Mouse (Mus musculus) gonadal fat pad, adult 2 months (tissue): Measurements from ENCODE around the gene Gm13030. TPM values are rescaled to one million over a fixed set of nuclear protein-coding genes. Genes with fewer than 3 reads are reported as not detected.
"Not testable (repeated sequence)": the region's sequence is repeated elsewhere in the genome, so short reads cannot be mapped to it uniquely, and the experiment has no call there.

ENCODE experiments used
- DNase-seq: peaks from one replicate; pipeline ENCODE4 v3.0.0-alpha.2; 2012; ENCODE audit warnings: low read depth
- polyA plus RNA-seq: library from polyadenylated mRNA; depleted of rRNA; stranded (reverse); fragments of >200 nt; gene quantifications from 2 replicates; pipeline ENCODE4 v1.2.3, GENCODE M21; 2012

The Gm13030 gene
- polyA plus RNA-seq, 1 experiment = not detected

DNA sequence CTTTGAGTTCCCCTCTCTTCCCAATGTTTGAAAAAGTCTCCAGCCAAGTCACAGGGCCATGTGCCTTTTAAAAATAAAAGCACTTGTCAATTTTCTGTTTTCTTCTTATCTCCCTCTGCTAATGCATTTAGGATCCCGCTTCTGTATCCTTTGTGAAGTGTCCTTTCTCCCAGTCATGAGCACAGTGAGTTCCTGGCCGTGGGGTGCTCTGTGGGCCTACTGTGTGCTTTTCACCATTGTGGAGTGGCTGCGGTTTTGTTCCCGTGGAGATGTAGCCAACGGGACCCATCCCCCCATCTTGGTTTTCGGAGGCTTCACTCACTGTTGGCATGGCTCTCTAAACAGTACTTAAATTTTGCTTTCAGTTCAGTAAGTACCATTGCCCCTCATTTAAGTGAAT lies 7.8 kb downstream of the Gm13030 start:
- DNase-seq = no peak

DNA sequence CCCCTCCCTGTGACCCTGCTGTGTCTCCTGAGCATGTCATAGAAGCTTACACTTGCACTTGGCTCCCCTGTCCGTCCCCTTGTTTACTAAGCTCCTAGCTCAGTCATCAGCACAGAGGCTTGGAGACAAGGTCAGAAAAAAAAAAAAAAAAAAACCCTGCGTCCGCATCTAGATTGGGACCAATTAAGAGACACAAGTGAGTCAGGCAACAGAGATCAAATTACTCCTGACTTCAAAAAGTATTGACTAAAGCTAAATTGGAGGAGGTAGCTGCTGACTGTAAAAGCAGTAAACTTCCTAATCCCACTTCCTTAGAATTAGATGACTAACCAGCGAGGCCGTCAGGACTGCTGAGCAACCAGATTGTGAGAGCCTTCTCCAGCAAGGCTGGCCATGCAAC lies 8.7 kb downstream of the Gm13030 start:
- no peak for DNase-seq

DNA sequence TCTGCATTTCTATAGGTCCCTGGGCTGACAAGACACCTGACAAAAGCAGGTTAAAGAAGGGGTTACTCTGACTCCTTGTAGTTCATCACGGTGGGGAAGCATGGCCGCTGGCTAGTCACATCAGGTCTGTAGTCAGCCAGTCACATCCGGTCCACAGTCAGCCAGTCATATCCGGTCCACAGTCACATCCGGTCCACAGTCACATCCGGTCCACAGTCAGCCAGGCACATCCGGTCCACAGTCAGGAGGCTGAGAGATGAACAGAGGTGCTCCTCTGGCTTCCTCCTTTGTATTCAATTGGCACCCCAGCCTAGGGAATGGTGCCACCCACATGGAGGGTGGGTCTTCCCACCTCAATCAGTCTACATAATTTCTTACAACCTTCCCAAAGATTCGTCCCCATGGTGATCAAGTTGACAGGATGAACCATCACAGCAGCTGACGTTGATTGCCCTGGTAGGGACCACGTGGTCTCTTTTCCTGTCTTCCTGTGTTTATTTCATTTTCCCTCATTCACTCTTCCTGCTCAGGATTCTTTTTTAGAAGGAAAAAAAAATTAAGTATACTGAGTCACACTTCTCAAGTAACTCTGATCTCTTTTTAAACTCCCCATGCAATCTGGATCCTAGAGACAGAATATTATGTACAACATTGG lies 10.3 kb downstream of the Gm13030 start, which contains the start of gene Pla2g5:
TSS of gene Pla2g5 (minus strand) at position 139 of the 655 bp plus-strand sequence.
- no peak for DNase-seq

DNA sequence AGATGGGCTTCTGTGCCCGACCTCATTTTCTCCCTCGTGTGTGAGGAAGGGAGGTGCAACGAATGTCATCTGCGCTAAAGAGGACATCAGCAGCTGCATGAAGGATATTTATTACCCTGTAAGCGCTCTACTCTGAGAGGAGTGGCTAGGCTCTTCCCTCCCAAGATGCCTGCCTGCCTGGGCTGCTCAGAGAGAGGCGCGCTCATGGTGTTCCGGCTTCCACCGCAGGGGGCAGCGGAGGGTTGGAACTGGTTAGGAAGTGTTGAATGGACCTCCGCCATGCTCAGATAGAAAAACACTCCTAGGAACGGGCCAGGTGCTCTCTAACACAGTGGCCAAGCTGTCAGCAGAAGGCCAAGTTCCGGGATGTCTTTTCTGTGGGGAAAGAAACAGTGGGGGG lies 14.0 kb downstream of the Gm13030 start:
- DNase-seq = no peak

DNA sequence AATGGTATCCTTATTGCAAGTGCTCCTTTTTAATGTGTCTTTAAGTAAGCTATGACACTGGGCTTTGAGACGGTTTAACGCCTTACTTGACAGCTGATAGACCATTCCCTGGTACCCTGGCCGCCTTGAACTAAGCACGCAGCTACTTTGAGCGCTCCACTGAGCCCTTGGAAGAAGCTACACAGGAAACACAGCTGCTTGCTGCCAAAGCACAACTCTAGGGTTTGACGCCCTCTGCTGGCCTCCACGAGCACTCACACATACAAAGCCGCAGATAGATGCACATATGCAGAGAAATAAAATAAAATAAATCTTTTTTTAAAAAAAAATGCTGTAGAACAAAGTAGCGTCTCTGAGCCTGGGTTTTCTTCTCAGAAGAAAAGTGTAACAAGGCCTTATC lies 14.5 kb downstream of the Gm13030 start:
- DNase-seq = no peak

DNA sequence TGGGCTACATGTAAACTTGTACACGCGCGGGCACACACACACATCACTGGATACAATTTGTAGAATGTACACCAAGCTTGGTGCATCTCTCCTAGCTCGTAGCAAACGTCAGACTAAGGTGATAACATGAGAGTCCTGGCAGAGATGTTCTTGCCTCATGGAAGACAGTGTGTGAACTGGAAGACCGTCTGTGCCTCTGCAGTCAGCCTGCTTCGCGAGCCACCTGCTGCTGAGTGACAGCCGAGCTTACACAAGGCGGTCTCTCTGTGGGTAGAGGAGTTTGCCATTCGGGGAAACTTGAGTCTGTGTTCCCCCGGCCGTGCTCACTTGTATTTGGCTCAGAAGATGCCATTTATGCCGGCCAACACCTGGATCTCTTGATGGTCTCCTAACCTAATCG lies 15.3 kb downstream of the Gm13030 start:
- no peak for DNase-seq

DNA sequence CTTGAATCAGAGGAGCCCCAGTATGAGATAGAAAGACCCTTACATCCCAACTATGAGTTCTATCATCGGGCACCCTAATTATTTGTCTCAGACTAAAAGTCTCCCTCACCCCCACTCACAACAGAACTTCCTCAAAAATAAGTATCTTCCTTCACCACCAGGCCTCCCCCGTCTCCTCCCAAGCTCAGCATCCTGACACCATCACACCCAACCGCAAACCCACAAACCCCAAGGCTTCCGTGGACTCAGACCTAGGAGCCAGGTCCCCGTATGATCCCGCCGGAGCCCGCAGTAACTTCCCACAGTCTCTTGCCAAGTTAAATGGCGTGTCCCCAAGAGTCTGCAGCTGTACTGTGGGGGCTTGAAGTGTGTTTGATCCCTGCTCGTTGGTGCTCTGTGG lies 16.2 kb downstream of the Gm13030 start:
- no peak for DNase-seq

DNA sequence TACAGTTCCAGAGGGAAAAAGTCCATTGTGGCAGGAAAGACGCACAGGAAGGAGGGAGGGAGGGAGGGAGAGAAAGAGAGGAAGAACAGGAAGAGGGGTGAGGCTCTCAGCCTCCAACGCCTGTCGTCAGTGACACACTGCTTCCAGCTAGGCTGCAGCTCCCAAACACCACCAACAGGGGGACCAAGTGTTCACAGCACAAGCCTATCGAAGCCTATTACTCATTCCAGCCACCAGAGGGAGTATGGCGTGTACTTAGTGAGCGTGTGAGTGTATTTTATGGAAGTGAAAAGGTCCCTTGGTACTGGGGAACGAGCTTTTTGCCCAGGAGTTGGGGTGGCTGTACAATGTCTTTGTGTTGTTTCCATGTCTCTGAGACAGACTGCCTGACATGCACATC lies 17.3 kb downstream of the Gm13030 start:
- DNase-seq = no peak

DNA sequence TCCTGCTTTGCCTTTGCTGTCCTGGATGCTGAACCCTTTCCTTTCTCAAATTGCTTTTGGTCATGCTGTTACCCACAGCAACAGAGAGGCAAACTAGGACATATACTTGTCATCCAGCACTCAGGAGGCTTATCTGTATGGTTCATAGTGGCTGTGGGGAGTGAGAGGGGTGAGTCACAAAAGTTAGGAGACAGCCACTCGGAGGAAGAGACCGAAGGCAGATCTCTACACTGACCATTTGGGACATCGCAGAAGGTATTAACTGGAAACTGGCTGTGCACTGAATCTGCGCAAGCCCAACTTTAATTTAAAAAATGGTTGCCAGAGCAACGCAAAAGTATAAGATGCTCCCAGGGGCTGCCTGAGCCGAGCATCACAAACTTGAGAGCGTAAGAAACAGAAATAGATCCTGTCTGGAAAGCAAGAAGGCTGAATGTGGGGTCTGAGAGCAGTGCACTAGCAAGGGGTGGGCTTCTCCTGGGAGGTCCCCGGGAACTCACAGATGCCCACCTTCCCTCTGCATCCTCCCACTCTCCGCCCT lies 18.6 kb downstream of the Gm13030 start:
- DNase-seq = no peak

DNA sequence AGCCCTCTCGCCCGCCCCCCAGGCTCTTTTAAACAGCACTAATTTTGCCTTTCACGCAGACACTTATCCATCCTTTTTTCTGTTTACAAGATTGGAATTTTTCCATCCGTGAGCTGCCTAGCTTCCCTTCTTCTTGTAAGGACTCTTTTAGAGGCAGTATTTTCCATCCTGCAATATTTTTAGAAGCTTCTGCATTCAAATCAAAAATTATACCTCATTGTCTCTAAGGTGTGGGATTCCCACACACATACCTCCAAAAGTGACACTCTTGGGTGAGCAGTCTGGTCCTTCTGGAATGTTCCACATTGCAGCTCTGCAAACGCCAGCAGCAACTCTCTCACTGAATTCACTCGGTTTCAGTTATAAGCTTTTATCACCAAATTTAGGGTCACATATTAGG lies 20.8 kb downstream of the Gm13030 start:
- DNase-seq = no peak

DNA sequence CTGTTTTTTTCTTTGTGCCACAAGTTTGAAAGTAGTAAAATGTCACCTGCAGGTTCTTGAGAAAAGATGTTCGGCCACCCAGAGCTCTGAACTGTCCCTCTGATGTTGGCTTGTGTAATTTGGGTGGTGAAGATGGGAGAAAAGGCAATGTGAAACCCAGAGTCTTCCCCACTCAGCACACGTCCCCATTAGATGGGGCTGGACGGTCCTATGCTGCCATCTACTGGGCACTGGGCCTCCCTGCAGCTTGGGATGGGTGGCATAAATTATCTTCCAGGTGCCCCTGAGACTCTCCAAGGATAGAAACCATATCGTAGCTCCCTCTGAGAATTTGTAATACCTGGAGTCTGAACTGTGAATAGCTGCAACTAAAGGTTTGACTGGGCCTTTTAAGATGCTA lies 22.3 kb downstream of the Gm13030 start:
- DNase-seq = no peak

DNA sequence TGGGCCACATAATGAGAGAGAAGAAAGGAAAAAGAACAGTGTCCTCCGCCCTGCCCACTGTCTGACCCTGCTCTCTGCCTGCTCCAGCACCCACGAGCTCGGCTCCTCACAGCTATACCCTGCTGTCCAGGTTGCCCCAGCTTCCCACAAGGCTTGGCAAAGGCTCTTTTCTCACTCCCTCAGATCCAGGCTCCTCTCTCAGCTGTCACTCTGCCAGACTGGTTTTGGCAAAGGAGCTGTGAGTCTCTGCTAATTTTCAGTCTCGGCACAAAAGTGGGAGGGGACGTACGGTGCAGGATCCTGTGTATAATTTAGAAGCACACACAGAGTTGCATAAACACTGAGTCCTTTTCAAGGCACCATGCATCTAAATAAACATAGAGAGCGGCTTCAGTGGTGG lies 32.4 kb downstream of the Gm13030 start:
- no peak for DNase-seq

DNA sequence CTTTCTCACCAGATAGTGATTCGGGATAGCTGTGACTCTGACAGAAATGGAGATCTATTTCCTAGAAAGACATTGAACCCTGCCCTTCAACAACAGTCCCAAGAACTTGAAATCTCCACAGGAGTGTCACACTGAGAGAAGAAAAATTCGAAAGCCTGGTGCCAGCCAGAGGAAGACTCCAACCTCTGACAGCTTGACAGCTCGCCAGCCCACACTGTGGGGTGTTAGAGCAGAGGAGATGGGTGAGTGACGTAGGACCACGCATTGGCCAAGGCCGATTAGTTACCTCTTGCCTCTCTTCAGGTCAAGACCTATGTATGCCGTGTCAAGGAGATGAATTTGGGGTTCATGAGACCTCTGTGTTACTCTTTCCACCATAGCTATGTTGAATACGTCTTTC lies 33.0 kb downstream of the Gm13030 start:
- DNase-seq = no peak

DNA sequence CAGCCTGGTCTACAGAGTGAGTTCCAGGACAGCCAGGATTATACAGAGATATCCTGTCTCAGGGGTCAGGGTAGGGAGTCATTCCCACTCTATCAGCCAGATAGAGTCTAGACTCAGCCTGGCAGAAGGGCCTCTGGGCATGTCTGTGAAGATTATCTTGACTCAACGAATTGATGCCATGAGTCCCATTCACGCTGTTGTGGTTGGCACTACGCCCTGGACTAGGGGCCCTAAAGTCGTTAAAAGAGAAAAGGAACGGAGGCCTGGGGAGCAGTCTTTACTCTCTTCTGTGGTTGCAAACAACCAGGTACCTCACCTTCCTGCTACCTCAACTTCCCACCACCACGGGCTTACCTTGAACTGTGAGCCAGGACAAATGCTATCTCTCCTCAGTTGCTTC lies 34.0 kb downstream of the Gm13030 start:
- DNase-seq = no peak

DNA sequence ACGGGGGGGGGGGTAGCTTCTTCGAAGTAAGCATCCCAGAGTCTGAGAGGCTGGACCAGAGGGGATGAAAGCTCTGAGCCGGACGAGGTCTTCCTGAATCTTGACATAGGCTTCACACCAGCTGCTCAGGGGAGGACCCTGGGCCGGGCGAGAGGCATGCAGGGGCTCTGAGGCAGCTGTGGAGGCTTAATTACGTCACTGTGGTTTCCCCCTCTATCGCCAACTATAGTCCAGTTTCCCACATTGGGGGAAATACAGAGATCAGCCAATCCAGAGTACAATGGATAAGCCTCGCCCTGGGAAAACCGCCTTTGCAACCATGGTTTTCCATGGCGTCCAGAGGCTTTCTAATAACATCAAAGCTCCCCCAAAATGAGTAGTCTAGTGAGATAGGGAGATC lies 46.6 kb downstream of the Gm13030 start:
- no peak for DNase-seq

DNA sequence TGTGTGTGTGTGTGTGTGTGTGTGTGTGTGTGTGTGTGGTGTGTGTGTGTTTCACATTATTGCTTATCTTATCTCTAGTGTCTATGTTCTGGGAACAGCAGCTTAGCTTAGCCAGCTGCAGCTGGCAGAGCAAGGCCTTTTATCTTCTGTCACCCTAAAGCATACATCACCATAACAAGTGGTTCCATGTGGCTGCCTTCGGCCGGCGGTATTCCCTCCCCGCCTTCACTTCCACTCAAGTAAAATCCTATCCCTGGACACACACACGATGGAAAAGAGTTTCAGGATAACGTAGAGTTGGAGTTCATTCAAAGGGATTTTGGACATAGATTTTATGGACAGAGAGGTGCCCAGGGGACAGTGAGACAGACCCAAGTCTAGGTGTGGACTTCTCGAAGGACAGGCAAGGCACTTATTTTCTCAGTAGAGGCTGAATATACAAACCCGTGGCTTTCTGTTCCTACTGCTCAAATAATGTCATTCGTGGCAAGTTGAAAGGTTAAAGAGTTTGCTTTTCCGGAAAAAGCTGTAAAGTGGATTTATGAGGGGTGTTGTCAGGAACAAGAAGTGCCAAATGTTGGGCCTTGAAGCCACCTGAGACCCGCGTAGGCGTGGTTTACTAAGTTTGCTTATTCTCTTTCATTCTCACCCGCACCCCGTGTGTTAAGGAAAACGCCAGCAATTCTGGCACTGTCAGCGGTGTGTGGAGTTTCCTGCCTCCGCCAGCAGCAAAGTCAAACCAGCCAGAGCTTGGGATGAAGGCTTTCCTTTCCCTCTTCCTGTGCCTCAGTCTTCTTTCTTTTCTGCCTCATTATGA lies 47.8 kb downstream of the Gm13030 start:
- no peak for DNase-seq

DNA sequence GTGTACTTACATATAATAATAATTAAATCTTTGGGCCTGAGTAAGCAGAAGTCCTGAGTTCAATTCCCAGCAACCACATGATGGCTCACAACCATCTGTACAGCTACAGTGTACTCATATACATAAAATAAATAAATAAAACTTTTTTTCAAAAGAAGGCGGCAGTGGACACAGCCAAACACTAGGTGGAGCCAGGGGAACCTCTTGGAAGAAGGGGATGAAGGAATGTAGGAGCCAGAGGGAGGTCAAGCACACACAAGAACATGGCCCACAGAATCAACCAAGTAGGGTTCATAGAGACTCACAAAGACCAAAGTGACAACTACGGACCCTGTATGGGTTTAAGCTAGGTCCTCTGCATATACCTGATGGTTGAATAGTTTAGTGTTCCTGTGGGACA lies 49.1 kb downstream of the Gm13030 start:
- no peak for DNase-seq

DNA sequence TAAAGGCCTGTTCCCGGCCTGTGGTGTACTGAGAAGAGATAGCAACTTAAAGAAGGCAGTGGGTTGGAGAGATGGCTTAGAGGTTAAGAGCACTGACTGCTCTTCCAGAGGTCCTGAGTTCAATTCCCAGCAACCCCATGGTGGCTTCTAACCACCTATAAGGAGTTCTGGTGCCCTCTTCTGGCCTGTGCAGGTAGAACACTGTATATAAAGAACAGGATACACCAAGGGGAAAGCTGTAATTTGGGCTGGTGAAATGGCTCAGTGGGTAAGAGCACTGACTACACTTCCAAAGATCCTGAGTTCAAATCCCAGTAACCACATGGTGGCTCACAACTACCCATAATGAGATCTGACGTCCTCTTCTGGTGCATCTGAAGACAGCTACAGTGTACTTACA lies 49.6 kb downstream of the Gm13030 start:
- not testable (repeated sequence) for DNase-seq

DNA sequence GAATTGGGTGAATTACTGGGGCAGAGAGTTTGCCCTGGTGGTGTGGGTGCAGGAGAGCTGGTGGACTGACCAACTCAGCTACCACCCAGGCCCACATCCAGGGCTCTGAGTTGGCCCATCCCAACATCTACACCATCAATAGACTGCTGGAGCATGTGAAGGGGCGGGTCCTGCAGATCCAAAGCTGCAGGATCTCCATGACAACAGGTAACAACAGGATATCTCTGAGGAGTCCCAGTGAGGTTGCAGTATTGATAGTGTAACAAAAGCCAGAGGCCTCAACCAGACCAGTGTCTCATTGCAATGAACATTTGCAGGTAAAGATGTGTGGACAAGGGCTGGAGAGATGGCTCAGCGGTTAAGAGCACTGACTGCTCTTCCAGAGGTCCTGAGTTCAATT lies 52.7 kb downstream of the Gm13030 start:
- no peak for DNase-seq
